Mouse (Mus musculus) urinary bladder, postnatal 36 days (tissue): ENCODE measurements at regions not wholly inside any gene's neighbourhood (a gene's known extent, or its start where the extent isn't known, plus 50 kb on each side); places are given as distances from the start of the nearest gene placed in this dataset.
A peak's percentile ranks its signal among the peaks of the same experiment; 100 is the strongest.

Experiments used
- DNase-seq, 2 experiments: peaks; one replicate each; pipeline ENCODE4 v3.0.0; 2022; ENCODE audit warnings: low spot score in 2 of 2, mixed read lengths in 1 of 2

DNA sequence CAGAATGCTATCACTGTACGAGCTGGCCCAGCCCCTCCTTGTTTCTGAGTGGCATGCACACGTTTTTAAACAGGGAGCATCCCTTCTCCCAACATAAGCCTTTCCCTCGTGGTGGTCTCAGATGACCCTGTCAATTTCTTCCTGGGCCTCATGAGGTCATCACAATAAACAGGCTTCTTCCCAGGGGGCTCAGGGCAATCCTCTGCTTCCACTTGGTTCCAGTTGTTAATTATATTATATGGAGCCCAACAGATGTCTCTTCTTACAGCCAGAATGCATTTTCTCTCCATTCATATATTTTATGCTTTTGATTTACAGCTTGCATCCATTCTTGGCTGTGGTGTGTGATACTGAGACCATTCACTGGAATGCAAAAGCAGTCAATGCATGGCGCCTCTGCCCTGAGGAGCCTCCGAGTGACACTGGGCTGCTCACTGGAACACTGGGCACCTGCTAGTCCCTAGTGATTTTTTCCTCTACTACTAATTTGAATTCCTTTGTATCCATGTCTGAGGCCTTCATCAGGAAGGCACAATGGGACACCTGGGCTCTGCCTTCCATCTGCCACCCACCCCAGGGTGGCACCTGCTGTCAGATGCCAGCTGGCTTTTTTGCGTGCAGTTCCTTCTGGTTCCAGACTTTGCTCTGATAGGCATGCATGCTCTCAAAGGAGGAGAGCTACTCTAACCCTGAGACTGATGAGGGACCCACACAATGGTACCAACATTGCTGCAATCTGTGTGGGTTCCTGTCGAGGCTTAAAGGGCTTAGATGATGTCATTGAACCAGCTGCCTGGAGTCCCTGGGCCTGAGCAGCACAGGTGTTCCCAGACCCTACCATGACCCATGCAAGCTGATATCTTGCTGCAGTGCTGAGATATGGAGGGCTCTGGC is 528.8 kb upstream of the Mgmt start:
- no peak for DNase-seq

DNA sequence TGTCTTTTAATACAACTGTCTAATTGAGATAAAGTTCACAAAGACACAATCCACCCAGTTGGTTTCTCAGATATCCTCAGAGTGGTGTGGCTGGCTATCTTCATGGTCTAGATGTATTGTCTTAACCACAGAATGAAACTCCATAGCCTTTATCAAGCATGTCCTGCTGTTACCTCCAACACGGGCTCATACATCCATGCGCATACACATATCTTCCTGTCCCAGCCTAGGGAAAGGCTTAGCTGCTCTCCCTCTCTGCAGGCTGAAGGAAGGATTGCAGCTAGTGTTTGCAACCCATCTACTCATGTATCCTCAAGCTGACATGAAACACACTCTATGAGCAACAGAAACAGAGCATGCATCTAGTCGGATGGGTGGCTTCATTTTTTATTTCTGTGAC is 517.2 kb upstream of the Mgmt start:
- no peak for DNase-seq

DNA sequence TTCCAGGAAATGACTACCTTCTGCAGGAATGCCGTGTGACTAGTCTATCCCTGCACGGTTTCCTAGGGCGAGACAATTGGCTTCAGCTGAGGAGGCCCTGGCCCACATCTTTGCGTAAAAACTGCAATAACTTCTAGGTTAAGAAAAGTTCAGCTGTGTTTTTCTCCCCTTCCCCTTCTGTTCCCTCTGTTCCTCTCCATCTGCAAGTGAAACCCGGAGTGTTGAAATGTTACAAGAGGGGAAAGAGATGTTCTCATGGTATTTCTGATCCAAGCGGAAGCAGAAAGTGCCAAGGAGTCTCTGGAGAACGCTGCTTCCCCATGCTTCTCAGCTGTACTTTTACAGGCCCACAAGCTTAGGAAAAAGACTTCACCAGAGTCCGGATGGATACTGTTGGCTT is 516.7 kb upstream of the Mgmt start:
- DNase-seq: peak in 1 of 2 experiments; percentile 40

DNA sequence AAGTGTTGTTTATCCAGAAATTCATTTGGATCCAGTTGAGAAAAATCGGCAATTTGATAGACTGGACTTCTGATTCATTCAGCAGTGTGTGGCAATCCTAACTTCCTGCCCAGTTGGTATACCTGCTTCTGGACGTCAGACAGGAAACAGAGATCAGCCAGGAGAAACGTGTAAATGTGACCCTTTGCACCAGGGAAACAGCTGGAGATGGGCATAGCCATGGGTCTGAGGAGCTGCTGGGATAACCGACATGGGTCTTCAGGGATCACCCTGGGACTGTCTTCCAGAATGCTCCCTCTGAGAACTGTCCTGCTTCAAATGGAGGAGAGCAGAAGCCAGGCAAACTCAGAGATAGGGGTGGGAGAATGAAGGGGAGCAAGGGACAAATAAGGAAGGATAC is 516.1 kb upstream of the Mgmt start:
- no peak for DNase-seq

DNA sequence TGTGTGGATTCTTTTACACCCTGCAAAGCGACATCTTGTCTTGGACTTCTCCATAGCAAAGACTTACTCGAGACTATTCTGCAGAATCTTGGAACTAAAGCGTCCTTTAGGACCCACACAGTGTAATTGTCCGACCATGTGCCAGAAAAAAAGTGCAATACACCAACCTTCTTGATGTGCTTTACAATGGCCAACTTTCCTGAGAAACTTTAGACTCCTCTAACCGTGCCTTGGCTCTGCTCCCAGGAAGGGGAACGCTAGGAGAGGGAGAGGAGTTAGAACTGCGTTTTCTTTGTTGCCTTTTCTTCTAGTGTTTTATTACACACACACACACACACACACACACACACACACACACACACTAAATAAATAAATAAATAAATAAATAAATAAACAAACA is 515.1 kb upstream of the Mgmt start:
- DNase-seq: no peak

DNA sequence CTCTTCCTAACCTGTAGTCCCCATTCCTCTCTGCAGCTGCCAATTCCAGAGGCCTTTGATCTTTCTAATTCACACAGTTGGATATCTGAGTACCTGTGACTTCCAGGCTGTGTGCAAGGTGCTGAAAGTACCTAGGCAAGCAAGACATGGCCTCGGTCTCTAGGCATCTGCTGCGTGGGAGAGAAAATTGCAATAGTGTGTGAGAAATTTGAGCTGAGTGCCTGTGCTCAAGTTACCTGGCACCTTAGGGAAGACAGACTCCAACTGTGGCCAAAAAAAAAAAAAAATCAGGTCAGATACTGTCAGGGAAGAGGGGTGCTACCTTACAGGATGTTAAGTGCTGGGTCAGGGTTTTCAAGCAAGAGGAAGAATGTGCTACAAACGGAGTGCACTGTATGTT is 514.7 kb upstream of the Mgmt start:
- no peak for DNase-seq

DNA sequence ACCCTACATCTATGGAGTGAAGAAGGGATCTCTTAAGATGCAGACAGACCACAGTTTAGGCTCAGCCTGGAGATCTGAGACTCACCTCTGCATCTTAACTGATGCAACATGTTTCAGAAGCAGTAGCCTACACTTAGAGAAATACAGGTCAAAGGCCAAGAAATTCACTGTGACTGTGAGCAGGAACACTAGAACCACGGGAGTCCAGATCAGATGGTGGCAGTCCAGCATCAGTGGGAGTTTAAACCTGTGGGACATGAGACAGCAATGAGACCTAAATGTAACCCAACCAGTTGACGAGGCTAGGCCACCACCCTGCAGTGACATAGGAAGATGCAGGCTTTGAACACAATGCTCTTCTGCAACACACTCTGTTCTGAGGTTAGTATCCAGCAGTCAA is 511.1 kb upstream of the Mgmt start:
- DNase-seq: no peak

DNA sequence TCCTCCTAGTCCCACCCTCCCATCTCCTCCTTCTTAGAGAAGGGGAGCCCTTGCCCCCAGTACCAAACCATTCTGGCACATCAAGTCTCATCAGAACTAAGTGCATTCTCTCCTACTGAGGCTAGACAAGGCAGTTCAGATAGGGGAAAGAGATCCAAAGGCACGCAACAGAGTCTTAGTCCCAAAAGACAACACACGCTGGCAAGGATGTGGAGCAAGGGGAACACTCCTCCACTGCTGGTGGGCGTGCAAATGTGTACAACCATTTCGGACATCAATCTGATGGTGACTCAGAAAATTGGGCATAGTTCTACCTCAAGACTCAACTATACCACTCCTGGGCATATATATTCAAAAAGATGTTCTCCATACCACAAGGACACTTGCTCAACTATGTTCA is 506.7 kb upstream of the Mgmt start:
- no peak for DNase-seq

DNA sequence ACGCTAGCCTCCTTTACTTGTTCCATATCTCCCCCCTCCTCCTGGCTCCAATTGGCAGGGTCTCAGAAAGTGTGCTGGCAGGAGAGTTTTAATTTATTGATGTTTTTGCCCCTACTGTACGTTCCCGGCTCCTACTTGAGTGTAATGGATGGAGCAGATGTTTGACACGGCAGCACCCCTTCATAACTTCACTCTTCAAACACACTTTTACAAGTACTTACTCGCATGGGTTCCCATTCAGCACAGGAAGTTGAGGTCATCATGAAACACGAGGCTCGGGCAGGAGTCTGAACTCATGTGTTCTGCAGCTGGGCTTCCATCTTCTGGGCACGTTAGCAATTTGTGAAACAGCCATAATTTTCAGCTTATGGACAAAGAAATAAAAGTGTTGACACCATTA is 504.3 kb upstream of the Mgmt start:
- no peak for DNase-seq

DNA sequence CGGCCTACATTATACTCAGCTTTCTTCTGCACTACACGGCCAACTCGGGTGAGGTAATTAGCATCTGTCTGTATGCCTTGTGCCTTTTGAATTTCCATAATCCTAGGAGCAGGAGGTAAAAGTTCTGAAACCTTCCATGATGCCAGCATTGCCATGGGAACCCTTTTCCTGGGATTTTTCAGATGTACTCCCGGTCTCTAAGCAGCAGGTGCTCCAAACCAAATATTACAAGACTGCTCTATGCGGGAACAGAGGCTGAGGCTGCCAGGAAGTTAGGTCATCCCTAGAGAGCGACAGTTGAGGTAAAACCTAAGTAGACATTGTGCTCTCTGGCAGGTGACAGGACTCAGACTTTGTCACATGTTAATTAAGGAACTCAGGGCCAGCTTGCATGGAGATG is 501.0 kb upstream of the Mgmt start:
- DNase-seq: no peak

DNA sequence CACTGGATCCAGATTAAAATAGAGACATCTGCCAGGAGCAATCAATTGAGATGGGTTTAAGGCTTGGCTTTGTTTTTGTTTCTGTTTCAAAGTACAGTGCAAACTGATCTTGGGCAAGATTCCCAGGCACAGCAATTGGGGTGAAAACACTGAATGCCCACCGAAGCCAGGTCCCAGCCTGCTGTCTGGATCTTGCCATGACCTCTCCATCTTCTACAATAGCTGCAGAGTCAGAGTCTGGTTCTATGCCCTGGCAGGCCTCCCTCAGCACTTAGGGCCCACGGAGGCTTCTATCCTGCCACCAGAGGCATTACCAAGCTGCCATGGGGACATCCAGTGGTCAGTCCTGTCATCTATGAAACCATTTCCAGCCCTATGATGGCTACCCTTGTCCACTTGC is 498.6 kb upstream of the Mgmt start:
- no peak for DNase-seq

DNA sequence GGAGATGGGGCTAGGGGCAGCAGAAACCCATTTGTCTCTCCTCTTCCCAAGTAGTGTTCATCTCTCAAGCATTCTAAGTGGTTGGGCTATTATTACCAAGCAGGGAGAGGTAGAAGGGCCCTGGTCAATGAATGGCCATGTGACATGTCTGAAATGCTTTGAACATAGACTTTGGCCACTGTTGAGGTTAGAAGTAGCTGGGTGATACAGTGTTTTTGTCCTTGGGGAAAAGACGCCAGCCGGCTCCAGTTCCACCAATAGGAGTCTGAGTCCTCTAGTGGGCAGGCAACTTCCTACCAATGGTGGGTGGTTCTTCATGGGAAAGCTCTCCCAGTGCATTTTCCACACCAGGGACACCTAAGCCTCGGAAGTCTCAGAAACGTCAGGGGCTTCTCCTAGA is 497.3 kb upstream of the Mgmt start:
- DNase-seq: no peak

DNA sequence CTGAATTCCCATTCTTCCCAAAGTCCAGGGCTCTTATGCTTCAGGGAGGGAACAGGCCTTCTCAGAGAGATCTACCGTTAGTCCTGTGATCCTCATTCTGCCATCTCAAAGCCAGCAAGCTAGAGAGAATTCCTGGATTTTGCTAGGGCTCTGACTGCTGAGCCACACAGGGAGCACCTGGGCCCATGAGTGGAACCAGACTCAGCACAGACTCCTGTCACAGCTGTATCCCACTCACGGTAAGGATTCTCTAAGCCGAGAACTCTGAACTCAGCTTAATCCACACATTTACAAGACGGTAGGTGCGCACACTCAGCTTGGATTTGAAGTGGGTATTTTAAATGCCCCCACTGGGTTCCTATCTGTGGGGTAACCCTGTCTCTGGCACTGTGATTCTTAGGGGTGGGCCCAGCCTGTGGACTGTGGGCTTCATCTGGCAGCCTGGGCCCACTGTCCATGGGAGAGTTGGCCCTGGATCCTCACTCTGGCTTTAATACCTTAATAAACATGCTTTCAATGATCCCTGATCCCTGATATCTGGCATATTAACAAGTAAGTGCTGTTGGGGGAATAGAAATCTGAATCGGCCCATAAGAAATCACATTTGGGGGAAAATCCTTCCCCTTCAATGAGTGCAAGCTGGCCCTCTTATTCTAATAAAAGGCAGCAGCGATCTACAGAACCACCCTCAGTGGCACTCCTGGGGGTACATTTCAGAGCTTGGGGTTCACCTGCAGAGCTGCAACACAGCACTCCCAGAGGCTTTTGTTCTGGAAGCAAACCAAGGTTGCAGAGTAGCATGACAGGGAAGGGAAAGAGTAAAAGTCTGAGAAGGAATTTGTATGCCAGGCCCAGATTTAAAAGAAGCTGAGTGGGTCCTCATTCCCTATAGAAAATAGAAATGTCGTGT is 491.5 kb upstream of the Mgmt start:
- DNase-seq: no peak

DNA sequence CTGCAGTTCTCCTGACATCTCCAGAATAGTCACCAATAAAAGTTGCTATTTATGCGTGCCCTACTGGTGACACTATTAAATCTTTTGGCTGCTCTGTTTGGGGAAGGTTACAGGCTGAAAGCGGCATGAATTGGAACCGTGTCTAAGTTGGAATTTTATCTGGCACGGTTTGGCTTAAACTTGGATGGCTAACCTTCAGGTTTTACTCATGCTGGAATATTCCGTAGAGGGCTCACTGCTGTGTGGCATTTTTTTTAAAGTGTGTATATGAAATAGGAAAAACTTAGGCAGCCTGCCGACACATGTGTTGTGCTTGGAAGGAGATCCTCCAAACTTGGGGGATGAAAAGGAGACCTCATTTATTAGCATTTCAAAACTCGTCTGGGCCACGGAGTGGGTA is 489.0 kb upstream of the Mgmt start:
- no peak for DNase-seq

DNA sequence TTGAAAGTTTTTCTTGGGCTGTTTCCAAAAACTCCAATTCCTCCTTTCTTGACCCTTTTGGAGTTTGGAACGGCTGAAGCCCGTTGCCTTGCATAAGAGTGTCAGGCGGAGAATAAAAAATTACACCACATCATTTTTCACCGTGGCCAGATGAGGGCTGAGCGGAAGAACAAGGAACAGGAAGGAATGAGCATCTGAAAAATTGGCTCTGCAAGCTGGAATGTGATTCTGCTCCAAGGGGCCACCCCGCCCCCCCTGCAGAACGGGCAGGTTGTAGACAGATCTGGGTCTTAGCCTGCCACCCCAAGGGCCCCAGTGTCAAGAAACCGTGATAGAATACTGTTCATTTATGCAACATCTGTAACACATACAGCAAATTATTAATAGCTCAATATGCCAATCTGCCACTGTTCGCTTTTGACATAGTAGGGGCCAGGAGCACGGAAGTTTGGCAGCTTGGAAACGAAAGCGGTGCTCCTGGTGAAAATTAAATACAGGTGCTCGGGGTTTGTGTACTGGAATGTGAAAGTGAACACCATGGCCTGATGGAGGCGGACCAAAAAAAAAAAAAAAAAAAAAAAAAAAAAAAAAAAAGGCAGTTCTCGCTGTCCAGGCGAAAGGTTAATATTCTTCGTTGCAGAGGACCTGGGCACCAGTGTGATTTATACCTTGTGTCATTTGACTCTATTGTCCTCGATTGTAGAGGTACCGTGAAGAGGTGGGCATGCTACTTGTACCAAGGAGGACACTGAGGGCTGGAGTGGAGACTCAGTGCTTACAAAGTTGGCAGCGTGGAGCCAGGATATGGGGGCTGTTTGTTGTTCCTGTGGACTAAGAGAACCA is 487.9 kb upstream of the Mgmt start:
- DNase-seq: peak in 1 of 2 experiments; percentile 7

DNA sequence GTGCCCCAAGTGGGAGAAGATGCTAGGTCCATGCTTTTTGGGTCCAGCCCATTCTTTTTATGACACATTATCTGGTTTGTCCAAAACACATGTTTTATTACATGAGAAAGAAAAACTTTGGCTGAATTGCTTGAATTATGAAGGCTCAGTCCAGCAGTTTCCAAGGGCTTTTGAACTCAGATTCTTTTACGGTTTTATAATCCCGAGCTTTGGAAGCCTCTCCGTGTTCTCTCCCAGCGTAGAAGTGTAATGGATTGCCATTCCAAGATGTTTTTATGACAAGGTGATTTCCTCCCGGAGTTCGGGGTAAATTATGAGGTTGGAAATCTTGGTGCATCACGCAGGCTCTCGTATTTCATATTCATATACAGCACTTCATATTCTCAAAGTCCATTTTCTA is 479.6 kb upstream of the Mgmt start:
- DNase-seq: no peak

DNA sequence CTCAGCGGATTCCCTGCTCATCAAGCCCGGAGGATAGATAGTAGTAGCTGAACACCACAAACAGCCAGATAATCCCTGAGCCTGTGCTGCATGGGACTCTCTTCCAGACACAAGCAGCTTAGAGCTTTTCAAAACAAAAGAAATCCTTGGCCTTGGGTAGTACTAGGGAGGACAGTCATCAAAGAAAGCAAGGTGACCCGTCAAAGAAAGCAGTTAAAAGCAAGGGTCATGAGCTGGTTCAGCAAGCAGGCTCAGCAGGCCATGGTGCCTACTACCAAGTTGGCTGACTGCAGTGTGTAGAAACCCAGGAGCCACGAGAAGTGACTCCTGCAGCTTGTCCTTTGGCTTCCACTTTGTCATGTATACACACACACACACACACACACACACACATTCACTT is 477.1 kb upstream of the Mgmt start:
- no peak for DNase-seq

DNA sequence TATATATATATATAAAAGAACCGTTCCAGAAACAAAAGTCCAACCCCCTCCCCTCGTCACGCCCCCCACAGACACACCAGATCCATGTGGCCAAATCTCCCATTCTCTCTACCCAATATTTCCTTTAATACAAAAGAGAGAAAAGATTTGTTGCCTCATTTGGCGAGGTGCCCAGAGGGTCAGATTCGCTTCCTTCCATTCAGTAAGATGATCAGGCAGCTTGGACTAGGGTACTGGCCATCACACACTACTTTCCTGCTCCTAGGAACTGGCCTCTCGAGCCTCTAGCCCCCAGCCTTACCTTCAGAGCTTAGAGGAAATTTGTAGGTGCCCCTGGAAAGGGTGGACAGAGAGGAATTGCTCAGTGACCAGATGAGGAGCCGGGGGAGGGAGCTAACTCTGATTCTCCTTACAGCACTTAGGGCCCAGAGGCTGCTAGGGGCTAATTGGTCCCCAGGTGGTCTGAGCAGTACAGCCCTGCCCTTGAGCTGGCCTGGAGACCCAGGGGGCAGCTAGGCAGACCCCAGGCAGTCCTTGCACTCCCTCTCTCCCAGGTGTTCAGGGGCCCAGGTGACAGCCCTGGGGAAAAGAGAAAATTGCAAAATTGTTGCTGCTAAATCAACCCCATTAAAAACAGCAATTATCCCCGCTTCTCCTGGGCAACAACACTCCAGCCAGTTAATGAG is 470.4 kb upstream of the Mgmt start:
- DNase-seq: no peak

DNA sequence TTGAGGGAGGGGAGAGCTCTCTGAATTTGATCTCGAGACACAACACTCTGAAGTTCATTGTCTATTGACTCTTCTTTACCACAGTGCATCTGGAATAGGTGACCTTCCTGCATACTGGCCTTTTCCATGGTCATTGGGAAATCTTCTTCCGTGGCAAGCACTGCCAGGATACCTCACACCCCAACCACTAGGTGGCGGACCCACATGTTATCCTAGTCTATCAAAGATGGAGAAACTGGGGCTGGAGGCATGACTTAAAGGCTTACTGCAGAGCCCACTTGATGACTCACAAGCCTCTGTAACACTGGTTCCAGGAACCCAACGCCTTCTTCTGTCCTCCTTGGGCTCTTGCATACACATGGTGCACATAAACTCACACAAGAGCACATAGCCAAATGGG is 467.2 kb upstream of the Mgmt start:
- DNase-seq: no peak

DNA sequence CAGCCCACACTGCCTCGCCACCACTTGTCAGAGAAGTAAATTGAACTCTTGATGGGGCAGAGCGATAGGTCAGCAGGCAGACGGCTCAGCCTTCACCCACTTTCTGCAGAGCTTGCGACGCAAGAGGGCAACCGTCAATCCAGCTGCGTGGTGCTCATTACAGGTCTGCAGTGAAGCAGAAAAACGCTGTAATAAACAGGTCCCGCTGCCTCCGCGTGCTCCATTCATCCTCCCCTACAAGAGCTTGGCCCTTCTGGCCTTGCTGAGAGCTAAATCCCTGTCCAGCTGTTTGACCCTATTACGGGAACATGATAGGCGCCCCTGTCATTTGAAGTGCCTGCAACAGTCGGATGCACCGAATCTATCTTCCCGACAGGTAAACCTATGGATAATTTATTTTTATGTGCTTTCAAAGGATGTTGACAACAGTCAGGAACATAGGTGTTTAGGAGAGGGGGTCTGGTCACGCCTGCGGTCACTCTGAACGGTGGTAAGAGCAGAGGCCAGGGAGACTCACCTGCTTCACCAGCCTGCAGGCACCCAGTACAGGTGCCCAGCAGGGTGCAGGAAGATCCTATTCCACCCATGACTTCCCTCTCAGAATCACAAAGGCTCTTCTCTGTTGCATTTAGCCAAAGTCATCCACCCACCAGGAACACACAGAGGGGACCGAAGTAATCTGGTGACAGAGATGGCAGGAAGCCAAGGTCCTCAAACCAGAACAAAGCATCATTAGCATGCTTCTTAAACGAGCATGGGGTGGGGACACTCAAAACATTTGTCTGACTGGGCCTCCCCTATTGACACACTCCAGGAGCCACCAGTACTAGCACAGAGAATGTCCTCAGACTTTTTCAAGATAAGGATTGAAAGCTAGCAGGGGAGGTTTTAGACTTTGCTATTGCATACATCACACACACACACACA is 464.1 kb upstream of the Mgmt start:
- DNase-seq: no peak
